In the genomic region with DNA sequence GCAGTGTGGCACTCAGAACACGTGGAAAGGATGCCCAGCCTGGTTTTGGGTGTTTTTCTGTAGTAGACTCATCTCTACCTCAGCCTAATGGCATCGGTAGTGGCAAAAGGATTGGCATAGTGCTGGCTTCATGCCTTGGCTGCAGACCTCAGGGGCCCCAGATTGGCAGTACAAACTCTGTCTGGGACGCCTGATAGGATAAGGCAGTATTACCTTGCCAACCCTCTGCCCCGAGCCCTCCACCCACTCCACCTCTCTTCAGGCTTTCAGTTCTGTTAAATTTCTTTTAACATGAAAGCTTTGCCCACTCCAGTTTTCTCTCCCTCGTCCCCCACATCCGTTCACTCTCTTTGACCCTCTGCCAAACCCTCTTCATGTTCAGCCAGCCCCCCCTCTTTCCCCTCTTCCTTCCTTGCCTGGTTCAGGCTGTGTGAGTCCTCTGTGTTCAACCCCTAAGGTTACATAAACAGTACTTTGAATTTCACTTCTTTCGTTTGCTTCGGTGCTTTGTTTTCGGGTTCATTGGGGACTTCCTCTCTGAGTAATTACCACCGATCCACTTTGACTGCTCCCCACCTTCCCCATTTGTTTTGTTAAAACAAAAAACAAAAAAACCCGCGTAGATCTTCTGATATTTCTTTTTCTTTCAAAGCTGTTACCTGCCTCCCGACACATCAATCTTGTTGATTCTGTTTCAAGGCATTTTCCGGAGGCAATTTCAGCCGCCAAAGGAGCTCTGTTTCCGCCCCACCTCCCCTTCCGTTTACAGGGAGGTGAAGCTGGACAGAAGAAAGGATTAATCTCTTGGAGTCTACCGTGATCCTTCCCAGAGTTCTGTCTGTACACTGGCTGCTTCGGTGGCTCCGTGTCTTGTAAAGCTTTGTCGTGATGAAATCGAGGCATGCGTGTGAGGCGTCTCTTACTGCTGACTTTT, we compare ENCODE assay signal across 8 mouse cellular contexts. TPM values are rescaled to one million over a fixed set of nuclear protein-coding genes. Genes with fewer than 3 reads are reported as not detected.
A peak's percentile ranks its signal among the peaks of the same experiment; 100 is the strongest.
DNase-seq lines count a peak whose midpoint lies in the region.

No protein-coding gene starts in this region.

- peak; percentile 1 to 8 for DNase-seq in frontal cortex, postnatal 36 days (ENCODE audit: low spot score in 2 of 2)
- no peak for DNase-seq in frontal cortex, postnatal 14 days (ENCODE audit: low spot score in 2 of 2)
- peak; percentile 11 for DNase-seq in Muller cell, postnatal 12 days (ENCODE audit: inconsistent ontology term)
- DNase-seq in forelimb bud, embryonic 11.5 days (ENCODE audit: low read depth, low spot score) = peak; percentile 10
- DNase-seq in kidney, postnatal 36 days = peak; percentile 6
- peak; percentile 18 for DNase-seq in neural tube, embryonic 10.5 days (ENCODE audit: extremely low spot score, low spot score)
- no peak for DNase-seq in left cerebral cortex, postnatal 10 days (ENCODE audit: extremely low spot score in 1 of 2, low spot score in 2 of 2)
- DNase-seq in cerebellum, postnatal 25 days = no peak

- intact Hi-C loops in left cerebral cortex, postnatal 10 days (cut with DNase I) = no loop called here

RNA-seq across cellular contexts. Expression of a gene that starts 3.9 kb away (rescaled TPM):
- not detected for total RNA-seq in left cerebral cortex, postnatal 10 days (2021)

RNA-seq across cellular contexts. Expression of a gene that starts 38.7 kb away (rescaled TPM):
- total RNA-seq in left cerebral cortex, postnatal 10 days (2021) = under 1 TPM; 0.41 to 0.43 TPM

Comparison
In these comparisons a context has a peak if more than half of its experiments do, and no peak if none do; other contexts are left out.
1. DNase-seq: peak in frontal cortex, postnatal 36 days (2 of 2), Muller cell, postnatal 12 days (single experiment), forelimb bud, embryonic 11.5 days (single experiment), kidney, postnatal 36 days (2 of 2) and neural tube, embryonic 10.5 days (single experiment); none in frontal cortex, postnatal 14 days (0 of 2), left cerebral cortex, postnatal 10 days (0 of 2) and cerebellum, postnatal 25 days (0 of 2).